Mouse (Mus musculus): ENCODE results near the gene Ttyh3.

- TF ChIP-seq CTCF (IDR thresholded peaks at IDR 0.05; ENCODE audit: borderline replicate concordance, extremely low read depth, insufficient read depth, insufficient read length) (no peak), POLR2A (IDR thresholded peaks at IDR 0.05; ENCODE audit: borderline replicate concordance, extremely low read depth, insufficient read depth, insufficient read length, poor library complexity, severe bottlenecking) (no peak)
Observed at GRCm38 (mm10) chr5:140615321-140616109, 33.3 kb downstream of the Ttyh3 start.

Data from brain, embryonic 14.5 days (tissue).